Mouse (Mus musculus): Measurements from ENCODE around the gene Saa1. TPM values are rescaled to one million over a fixed set of nuclear protein-coding genes. Genes with fewer than 3 reads are reported as not detected.
A peak's percentile ranks its signal among the peaks of the same experiment; 100 is the strongest.

Gene Saa1
- polyA plus RNA-seq, 1 experiment: not detected

DNA sequence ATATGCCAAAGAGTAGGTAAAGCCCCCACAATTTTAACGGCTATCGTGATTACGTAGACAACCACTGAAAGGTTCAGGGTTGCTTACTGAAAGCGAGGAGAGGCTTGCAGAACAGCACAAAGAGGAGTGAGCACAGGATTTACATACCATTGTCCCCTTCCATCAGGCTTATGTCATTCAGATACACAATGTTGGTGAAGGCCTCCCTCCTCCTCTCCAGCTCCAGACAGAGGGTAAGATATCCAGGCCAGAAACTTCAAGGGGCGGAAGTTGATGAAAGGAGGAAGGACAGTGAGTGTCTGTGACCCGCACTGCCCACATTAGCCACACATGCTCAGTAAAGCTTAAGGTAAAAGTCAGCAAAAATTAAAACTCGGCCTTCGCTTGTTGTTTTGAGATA lies 21.9 kb upstream of the Saa1 start:
- Histone ChIP-seq H3K4me3 (no peak overlapping the region), H3K36me3 (ENCODE audit: control insufficient read depth, insufficient read depth) (peaks cover 18% of the 10 kb centered on the region), H3K27me3 (ENCODE audit: control insufficient read depth, insufficient read depth, insufficient read length) (no peaks in the 10 kb centered on the region), H3K4me2 (ENCODE audit: low read depth) (no peak overlapping the region), H3K79me2 (ENCODE audit: control insufficient read depth, insufficient read depth) (no peaks in the 10 kb centered on the region), H3ac (ENCODE audit: control insufficient read depth, insufficient read length) (no peak overlapping the region)
- TF ChIP-seq E2F4 (IDR thresholded peaks at IDR 0.05; ENCODE audit: insufficient read depth) (no peak), CEBPB (IDR thresholded peaks at IDR 0.05; ENCODE audit: insufficient read depth, poor library complexity, severe bottlenecking) (no peak), MAX (IDR thresholded peaks at IDR 0.05; ENCODE audit: low read depth) (no peak), MYOG (IDR thresholded peaks at IDR 0.05; ENCODE audit: control insufficient read depth in 1 of 3, insufficient read depth in 1 of 3, insufficient read length in 2 of 3, low read depth in 2 of 3) (no peak), TCF3 (IDR thresholded peaks at IDR 0.05; ENCODE audit: insufficient read length, low read depth) (no peak), SRF (IDR thresholded peaks at IDR 0.05; ENCODE audit: control insufficient read depth, insufficient read length, low read depth) (no peak), REST (IDR thresholded peaks at IDR 0.05; ENCODE audit: insufficient read depth, insufficient read length) (no peak), TCF12 (IDR thresholded peaks at IDR 0.05; ENCODE audit: insufficient read depth, poor library complexity, severe bottlenecking) (no peak), USF1 (IDR thresholded peaks at IDR 0.05; ENCODE audit: low read depth) (no peak), MYOD1 (IDR thresholded peaks at IDR 0.05; ENCODE audit: control insufficient read depth in 1 of 3, insufficient read length in 2 of 3, low read depth in 2 of 3) (no peak), POLR2AphosphoS2 (IDR thresholded peaks at IDR 0.05; ENCODE audit: insufficient read length, low read depth) (no peak), POLR2A (IDR thresholded peaks at IDR 0.05; ENCODE audit: insufficient read length, low read depth) (no peak)

GRCm38 (mm10) chr7:46762601-46763000 lies 19.8 kb upstream of the Saa1 start:
- no peak overlapping the region for H3K4me3 ChIP-seq
- H3K36me3 ChIP-seq (ENCODE audit: control insufficient read depth, insufficient read depth): peaks cover 6% of the 10 kb centered on the region
- H3K79me2 ChIP-seq (ENCODE audit: control insufficient read depth, insufficient read depth): no peaks in the 10 kb centered on the region
- no peaks in the 10 kb centered on the region for H3K27me3 ChIP-seq (ENCODE audit: control insufficient read depth, insufficient read depth, insufficient read length)
- no peak for TF ChIP-seq SRF (IDR thresholded peaks at IDR 0.05; ENCODE audit: control insufficient read depth, insufficient read length, low read depth)
- TF ChIP-seq E2F4 (IDR thresholded peaks at IDR 0.05; ENCODE audit: insufficient read depth): no peak
- no peak for TF ChIP-seq REST (IDR thresholded peaks at IDR 0.05; ENCODE audit: insufficient read depth, insufficient read length)
- no peak for TF ChIP-seq USF1 (IDR thresholded peaks at IDR 0.05; ENCODE audit: low read depth)
- no peak overlapping the region for H3ac ChIP-seq (ENCODE audit: control insufficient read depth, insufficient read length)
- H3K4me2 ChIP-seq (ENCODE audit: low read depth): no peak overlapping the region

DNA sequence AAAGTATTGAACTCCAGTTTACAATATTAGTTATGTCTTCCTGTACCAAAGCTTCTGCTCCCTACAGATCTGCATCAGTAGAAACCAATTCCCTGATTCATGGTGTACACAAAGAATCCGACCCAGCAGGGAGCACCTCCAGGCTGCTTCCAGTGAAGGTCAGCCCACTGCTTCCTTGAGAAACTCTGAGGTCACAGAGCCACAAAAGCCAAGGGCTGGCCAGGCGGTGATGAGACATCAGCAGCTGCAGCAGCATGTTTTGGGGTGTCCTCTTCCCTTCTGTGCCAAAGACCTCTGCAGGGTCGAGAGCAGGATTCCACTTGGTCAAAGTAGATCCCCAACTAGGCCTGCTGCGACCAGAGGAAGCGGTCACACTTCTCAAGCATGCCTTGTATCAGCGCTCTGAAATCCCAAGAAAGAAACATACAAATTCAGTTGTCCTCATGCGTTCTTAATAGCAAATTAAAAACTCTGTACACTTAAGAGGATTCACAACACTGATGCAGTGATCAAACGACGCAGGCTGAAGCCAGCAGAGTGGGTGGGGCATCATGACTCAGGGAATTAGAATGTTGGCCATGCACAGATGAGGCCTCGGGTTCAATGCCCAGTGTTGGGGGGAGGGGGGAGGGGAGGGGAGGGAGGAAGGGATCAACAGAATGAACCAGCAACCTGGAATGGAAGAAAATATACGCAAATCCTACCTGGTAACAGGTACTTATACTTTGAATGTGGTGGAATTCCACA lies 18.4 kb upstream of the Saa1 start:
- Histone ChIP-seq H3K36me3 (ENCODE audit: control insufficient read depth, insufficient read depth) (no peaks in the 10 kb centered on the region), H3K79me2 (ENCODE audit: control insufficient read depth, insufficient read depth) (no peaks in the 10 kb centered on the region), H3K4me3 (no peak overlapping the region), H3K4me2 (ENCODE audit: low read depth) (peak overlapping the region; percentile 53), H3K27me3 (ENCODE audit: control insufficient read depth, insufficient read depth, insufficient read length) (no peaks in the 10 kb centered on the region), H3ac (ENCODE audit: control insufficient read depth, insufficient read length) (no peak overlapping the region)
- TF ChIP-seq CEBPB (IDR thresholded peaks at IDR 0.05; ENCODE audit: insufficient read depth, poor library complexity, severe bottlenecking): no peak
- TF ChIP-seq TCF3 (IDR thresholded peaks at IDR 0.05; ENCODE audit: insufficient read length, low read depth): peak; percentile 12
- TF ChIP-seq MYOG (IDR thresholded peaks at IDR 0.05; ENCODE audit: control insufficient read depth in 1 of 3, insufficient read depth in 1 of 3, insufficient read length in 2 of 3, low read depth in 2 of 3): peak; percentile 23 to 88 (median 44)
- peak; percentile 60 to 95 (median 89) for TF ChIP-seq MYOD1 (IDR thresholded peaks at IDR 0.05; ENCODE audit: control insufficient read depth in 1 of 3, insufficient read length in 2 of 3, low read depth in 2 of 3)
- no peak for TF ChIP-seq USF1 (IDR thresholded peaks at IDR 0.05; ENCODE audit: low read depth)

DNA sequence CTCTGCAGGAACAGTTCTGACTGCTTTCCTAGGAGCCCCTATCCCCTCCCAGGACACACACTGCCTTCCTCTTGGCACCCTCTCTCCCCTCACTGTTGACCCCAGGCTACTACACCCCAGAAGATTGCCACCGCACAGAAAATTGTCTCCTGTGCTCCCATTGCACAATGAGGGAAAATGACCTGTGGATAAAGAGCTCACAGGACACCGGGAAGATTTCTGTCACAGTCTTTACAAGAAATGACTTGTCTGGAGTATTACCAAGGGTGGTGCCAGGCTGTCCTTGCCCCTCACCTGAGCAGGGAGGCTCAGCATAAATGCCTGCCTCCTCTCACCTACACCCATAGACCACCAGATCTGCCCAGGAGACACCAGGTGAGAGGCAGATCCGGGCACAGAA lies 8.7 kb upstream of the Saa1 start, which contains the start of gene Saa2:
TSS of gene Saa2 (plus strand) at position 301 of the 400 bp plus-strand sequence.
- Histone ChIP-seq H3K27me3 (ENCODE audit: control insufficient read depth, insufficient read depth, insufficient read length) (no peaks in the 10 kb centered on the region), H3K4me2 (ENCODE audit: low read depth) (no peak within 1 kb of the TSS), H3K4me3 (no peak within 1 kb of the TSS), H3ac (ENCODE audit: control insufficient read depth, insufficient read length) (no peak within 1 kb of the TSS), H3K36me3 (ENCODE audit: control insufficient read depth, insufficient read depth) (no peaks in the 10 kb centered on the region), H3K79me2 (ENCODE audit: control insufficient read depth, insufficient read depth) (no peaks in the 10 kb centered on the region)
- no peak for TF ChIP-seq MAX (IDR thresholded peaks at IDR 0.05; ENCODE audit: low read depth)
- TF ChIP-seq REST (IDR thresholded peaks at IDR 0.05; ENCODE audit: insufficient read depth, insufficient read length): no peak

DNA sequence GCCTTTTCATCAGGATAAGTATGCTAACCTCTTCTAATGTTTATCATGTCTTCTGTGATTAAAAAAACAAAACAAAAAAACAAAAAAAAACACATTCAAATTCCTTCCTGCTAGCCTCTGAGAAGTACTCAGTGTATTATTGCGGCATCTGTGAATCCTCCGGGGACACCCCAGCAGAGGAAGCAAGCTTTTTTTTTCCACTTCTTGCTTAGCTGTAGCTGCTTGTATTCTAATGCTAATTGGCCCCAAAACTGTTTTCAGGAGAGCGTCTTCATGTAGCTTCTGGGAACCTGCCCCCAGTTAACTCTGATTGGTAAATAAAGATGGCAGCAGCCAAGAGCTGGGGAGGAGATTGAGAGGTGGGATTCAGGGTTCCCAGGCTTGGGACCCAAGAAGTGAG lies 5.7 kb upstream of the Saa1 start:
- H3K36me3 ChIP-seq (ENCODE audit: control insufficient read depth, insufficient read depth): no peaks in the 10 kb centered on the region
- TF ChIP-seq POLR2AphosphoS2 (IDR thresholded peaks at IDR 0.05; ENCODE audit: insufficient read length, low read depth) (no peak), CEBPB (IDR thresholded peaks at IDR 0.05; ENCODE audit: insufficient read depth, poor library complexity, severe bottlenecking) (no peak), USF1 (IDR thresholded peaks at IDR 0.05; ENCODE audit: low read depth) (no peak), SRF (IDR thresholded peaks at IDR 0.05; ENCODE audit: control insufficient read depth, insufficient read length, low read depth) (no peak), TCF3 (IDR thresholded peaks at IDR 0.05; ENCODE audit: insufficient read length, low read depth) (no peak), E2F4 (IDR thresholded peaks at IDR 0.05; ENCODE audit: insufficient read depth) (no peak), MYOD1 (IDR thresholded peaks at IDR 0.05; ENCODE audit: control insufficient read depth in 1 of 3, insufficient read length in 2 of 3, low read depth in 2 of 3) (no peak), MYOG (IDR thresholded peaks at IDR 0.05; ENCODE audit: control insufficient read depth in 1 of 3, insufficient read depth in 1 of 3, insufficient read length in 2 of 3, low read depth in 2 of 3) (no peak), MAX (IDR thresholded peaks at IDR 0.05; ENCODE audit: low read depth) (no peak), POLR2A (IDR thresholded peaks at IDR 0.05; ENCODE audit: insufficient read length, low read depth) (no peak), REST (IDR thresholded peaks at IDR 0.05; ENCODE audit: insufficient read depth, insufficient read length) (no peak), TCF12 (IDR thresholded peaks at IDR 0.05; ENCODE audit: insufficient read depth, poor library complexity, severe bottlenecking) (no peak)
- H3ac ChIP-seq (ENCODE audit: control insufficient read depth, insufficient read length): no peak overlapping the region
- no peaks in the 10 kb centered on the region for H3K79me2 ChIP-seq (ENCODE audit: control insufficient read depth, insufficient read depth)
- no peak overlapping the region for H3K4me3 ChIP-seq
- no peaks in the 10 kb centered on the region for H3K27me3 ChIP-seq (ENCODE audit: control insufficient read depth, insufficient read depth, insufficient read length)
- no peak overlapping the region for H3K4me2 ChIP-seq (ENCODE audit: low read depth)
